ENCODE assay signal across 25 mouse cellular contexts in the genomic region with DNA sequence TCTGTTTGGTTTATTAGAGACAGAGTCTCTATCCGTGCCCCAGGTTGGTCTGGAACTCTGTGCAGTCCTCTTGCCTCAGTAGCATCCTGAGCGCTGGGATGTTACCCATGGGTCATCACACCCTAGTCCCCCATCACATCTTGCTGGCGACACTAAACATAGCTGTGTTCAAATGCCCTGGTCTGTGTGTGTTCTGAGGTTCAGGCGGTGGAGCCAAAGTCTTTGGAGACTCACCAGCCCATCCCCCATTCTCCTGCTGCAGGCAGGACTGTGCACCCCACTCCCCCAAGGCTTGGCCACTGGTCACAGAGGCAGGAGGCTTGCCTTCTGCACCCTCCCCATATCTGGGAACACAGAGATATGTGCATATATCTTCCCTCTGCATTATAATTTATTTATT. TPM values are rescaled to one million over a fixed set of nuclear protein-coding genes. Genes with fewer than 3 reads are reported as not detected.
DNase-seq lines count a peak whose midpoint lies in the region; ATAC-seq lines count a peak whose summit lies in the region.
"Had no signal": no experiment of that assay in that cellular context is flagged by ENCODE, and none has a peak within 500 bp of the region (broad histone marks: within the 10 kb centered on the region; RNA-seq: fewer than 3 reads in every experiment).

No protein-coding gene starts in this region.

- peaks cover 39 to 42% of the 10 kb centered on the region in 2 experiments for H3K4me1 ChIP-seq in heart, embryonic 14.5 days (ENCODE audit: control insufficient read depth in 2 of 2, insufficient read depth in 2 of 2, low read length in 2 of 2)
- peaks cover 22% of the 10 kb centered on the region for H3K4me1 ChIP-seq in liver, embryonic 15.5 days (replicated peaks)
- H3K4me1 ChIP-seq in liver, embryonic 11.5 days (replicated peaks; ENCODE audit: control insufficient read depth, insufficient read depth, low read length) = peaks cover 8% of the 10 kb centered on the region; the same call in 1 of the 2 replicates
- H3K4me1 ChIP-seq in hindbrain, embryonic 16.5 days (ENCODE audit: control insufficient read depth, insufficient read depth, low read depth, low read length) = no peaks in the 10 kb centered on the region
- no peaks in the 10 kb centered on the region for H3K4me1 ChIP-seq in midbrain, embryonic 16.5 days (ENCODE audit: control insufficient read depth, insufficient read depth, low read length)
- H3K4me1 ChIP-seq: limb, embryonic 10.5 days; midbrain, embryonic 12.5 days; neural tube, embryonic 13.5 days had no signal

- DNase-seq in heart, postnatal 25 days (ENCODE audit: low spot score) = no peak
- DNase-seq in liver, embryonic 11.5 days (ENCODE audit: low spot score) = no peak
- DNase-seq: adrenal gland, adult 2 months; cerebellum, adult 11 months; kidney, adult 11 months; lung, postnatal 14 days; retina, postnatal 1 day had no signal

- ATAC-seq in heart, embryonic 14.5 days (ENCODE audit: insufficient number of reproducible peaks, insufficient read depth, low FRiP score, low read depth) = no peak
- no peak for ATAC-seq in liver, embryonic 15.5 days (ENCODE audit: insufficient read depth)
- no peak for ATAC-seq in liver, embryonic 11.5 days (replicated peaks; ENCODE audit: low FRiP score)
- peak; percentile 21; the same call in 1 of the 2 replicates for ATAC-seq in hindbrain, embryonic 16.5 days
- ATAC-seq in midbrain, embryonic 16.5 days = no peak
- ATAC-seq in megakaryocyte progenitor cell, adult 5-6 weeks (replicated peaks; ENCODE audit: poor library complexity) = no peak
- ATAC-seq: CD4-positive, CD25-positive, alpha-beta regulatory T cell, adult 4 months had no signal

- no peak overlapping the region for H3K4me2 ChIP-seq in heart, embryonic 14.5 days (ENCODE audit: low read length)
- no peak overlapping the region for H3K4me2 ChIP-seq in liver, embryonic 15.5 days
- no peak overlapping the region for H3K4me2 ChIP-seq in liver, embryonic 11.5 days
- no peak overlapping the region for H3K4me2 ChIP-seq in hindbrain, embryonic 16.5 days (ENCODE audit: low read length)
- no peak overlapping the region for H3K4me2 ChIP-seq in midbrain, embryonic 16.5 days (ENCODE audit: low read length)
- H3K4me2 ChIP-seq: midbrain, embryonic 12.5 days; neural tube, embryonic 13.5 days had no signal

- WGBS in heart, embryonic 14.5 days = 65% methylated on average over 4 of the region's 4 CpGs
- 64% methylated on average over 4 of the region's 4 CpGs for WGBS in liver, embryonic 15.5 days (ENCODE audit: insufficient replicate concordance)
- 69% methylated on average over 4 of the region's 4 CpGs for WGBS in liver, embryonic 11.5 days
- 71% methylated on average over 4 of the region's 4 CpGs for WGBS in hindbrain, embryonic 16.5 days
- WGBS in midbrain, embryonic 16.5 days = 71% methylated on average over 4 of the region's 4 CpGs

- peak overlapping the region; percentile 23 to 91; a peak in 3 of 4 replicates for H3K27ac ChIP-seq in heart, embryonic 14.5 days (replicated peaks in 1 of 2; ENCODE audit: control insufficient read depth in 1 of 2, insufficient read depth in 1 of 2, low read depth in 2 of 2, low read length in 2 of 2)
- peak overlapping the region; percentile 14; the same call in 1 of the 2 replicates for H3K27ac ChIP-seq in liver, embryonic 15.5 days (replicated peaks)
- no peak overlapping the region for H3K27ac ChIP-seq in liver, embryonic 11.5 days (ENCODE audit: low read depth, low read length)
- no peak overlapping the region for H3K27ac ChIP-seq in hindbrain, embryonic 16.5 days (ENCODE audit: low read depth, low read length)
- H3K27ac ChIP-seq in midbrain, embryonic 16.5 days (ENCODE audit: low read length) = peak overlapping the region; percentile 45; the same call in 1 of the 2 replicates
- H3K27ac ChIP-seq: embryonic facial prominence, embryonic 10.5 days; limb, embryonic 10.5 days; midbrain, embryonic 12.5 days; neural tube, embryonic 13.5 days had no signal

- intact Hi-C loops in heart, postnatal 25 days (cut with DNase I) = no loop called here

- H3K27me3 ChIP-seq in heart, embryonic 14.5 days (ENCODE audit: control insufficient read depth, insufficient read depth, low read length) = peaks cover 1% of the 10 kb centered on the region; the same call in 1 of the 2 replicates
- peaks cover 32% of the 10 kb centered on the region for H3K27me3 ChIP-seq in liver, embryonic 15.5 days
- H3K27me3 ChIP-seq in liver, embryonic 11.5 days (replicated peaks; ENCODE audit: control insufficient read depth, insufficient read depth, low read length) = peaks cover 10% of the 10 kb centered on the region; the same call in 1 of the 2 replicates
- no peaks in the 10 kb centered on the region; the same call in 1 of the 2 replicates for H3K27me3 ChIP-seq in hindbrain, embryonic 16.5 days (replicated peaks; ENCODE audit: control insufficient read depth, insufficient read depth, low read length)
- H3K27me3 ChIP-seq in midbrain, embryonic 16.5 days (ENCODE audit: control insufficient read depth, insufficient read depth, low read depth, low read length) = no peaks in the 10 kb centered on the region; the same call in 1 of the 2 replicates

- no peaks in the 10 kb centered on the region for H3K36me3 ChIP-seq in heart, embryonic 14.5 days (ENCODE audit: control insufficient read depth, insufficient read depth, low read length)
- H3K36me3 ChIP-seq in liver, embryonic 15.5 days (replicated peaks) = no peaks in the 10 kb centered on the region
- no peaks in the 10 kb centered on the region for H3K36me3 ChIP-seq in liver, embryonic 11.5 days (ENCODE audit: control insufficient read depth, insufficient read depth, low read length)
- peaks cover 12% of the 10 kb centered on the region; the same call in 1 of the 2 replicates for H3K36me3 ChIP-seq in hindbrain, embryonic 16.5 days (ENCODE audit: control insufficient read depth, insufficient read depth, low read length)
- H3K36me3 ChIP-seq in midbrain, embryonic 16.5 days (ENCODE audit: control insufficient read depth, insufficient read depth, low read length) = peaks cover 19% of the 10 kb centered on the region; the same call in 1 of the 2 replicates
- H3K36me3 ChIP-seq: embryonic facial prominence, embryonic 10.5 days; limb, embryonic 10.5 days had no signal

- no peaks in the 10 kb centered on the region for H3K9me3 ChIP-seq in heart, embryonic 14.5 days (ENCODE audit: control insufficient read depth, low read length)
- no peaks in the 10 kb centered on the region for H3K9me3 ChIP-seq in liver, embryonic 15.5 days (replicated peaks)
- no peaks in the 10 kb centered on the region for H3K9me3 ChIP-seq in liver, embryonic 11.5 days (ENCODE audit: control insufficient read depth, low read length)
- H3K9me3 ChIP-seq in hindbrain, embryonic 16.5 days (ENCODE audit: control insufficient read depth, low read length) = no peaks in the 10 kb centered on the region
- H3K9me3 ChIP-seq in midbrain, embryonic 16.5 days (replicated peaks; ENCODE audit: control insufficient read depth, low read length, poor library complexity, severe bottlenecking) = no peaks in the 10 kb centered on the region
- H3K9me3 ChIP-seq: embryonic facial prominence, embryonic 10.5 days; heart, embryonic 10.5 days; limb, embryonic 10.5 days; midbrain, embryonic 12.5 days; neural tube, embryonic 13.5 days had no signal

- H3K9ac ChIP-seq in heart, embryonic 14.5 days (ENCODE audit: low read length) = no peak overlapping the region
- no peak overlapping the region for H3K9ac ChIP-seq in liver, embryonic 15.5 days
- H3K9ac ChIP-seq in liver, embryonic 11.5 days (ENCODE audit: low read depth, low read length) = no peak overlapping the region
- H3K9ac ChIP-seq in hindbrain, embryonic 16.5 days (ENCODE audit: low read depth, low read length) = no peak overlapping the region
- H3K9ac ChIP-seq in midbrain, embryonic 16.5 days (ENCODE audit: low read depth, low read length) = no peak overlapping the region
- H3K9ac ChIP-seq: liver, embryonic 14.5 days; midbrain, embryonic 12.5 days; neural tube, embryonic 13.5 days had no signal

- H3K4me3 ChIP-seq in heart, embryonic 14.5 days (ENCODE audit: control insufficient read depth in 1 of 2, insufficient read depth in 1 of 2, low read depth in 1 of 2, low read length in 2 of 2) = no peak overlapping the region
- no peak overlapping the region for H3K4me3 ChIP-seq in liver, embryonic 15.5 days (replicated peaks)
- H3K4me3 ChIP-seq in liver, embryonic 11.5 days (ENCODE audit: low read depth, low read length) = no peak overlapping the region
- no peak overlapping the region for H3K4me3 ChIP-seq in hindbrain, embryonic 16.5 days (ENCODE audit: low read length)
- no peak overlapping the region for H3K4me3 ChIP-seq in midbrain, embryonic 16.5 days (ENCODE audit: low read depth, low read length)
- H3K4me3 ChIP-seq: embryonic facial prominence, embryonic 10.5 days; erythroblast, embryonic 14.5 days; heart, embryonic 10.5 days; limb, embryonic 10.5 days; midbrain, embryonic 12.5 days; neural tube, embryonic 13.5 days had no signal

RNA-seq across cellular contexts. Expression of a gene that starts 2.3 kb away (rescaled TPM):
- 7.4 and 8.3 TPM in 2 replicates for polyA plus RNA-seq in heart, embryonic 14.5 days (2014; fragmentation: Nextera tagmentation; extraction: Ambion mirVana)
- total RNA-seq in heart, postnatal 25 days (2021) = 10 to 100 TPM in 1 of 2 experiments, 1 to 10 TPM in 1; 6.9 to 13.4 TPM
- 0.09 TPM in 1 of 2 replicates, not detected in the other for polyA plus RNA-seq in liver, embryonic 15.5 days (2015; fragmentation: Nextera tagmentation; extraction: Ambion mirVana)
- not detected in 2 replicates for polyA plus RNA-seq in liver, embryonic 11.5 days (2014; fragmentation: Nextera tagmentation; extraction: Ambion mirVana)
- polyA plus RNA-seq in hindbrain, embryonic 16.5 days (2015; fragmentation: Nextera tagmentation; extraction: Ambion mirVana) = 0.09 and 0.24 TPM in 2 replicates
- 0.19 TPM in 1 of 2 replicates, not detected in the other for polyA plus RNA-seq in midbrain, embryonic 16.5 days (2015; fragmentation: Nextera tagmentation; extraction: Ambion mirVana)
- not detected in 2 replicates for total RNA-seq in megakaryocyte progenitor cell, adult 5-6 weeks (2015)
- total RNA-seq in megakaryocyte progenitor cell, adult 5-6 weeks (2017) = not detected in 2 replicates
- total RNA-seq: adrenal gland, adult 2 months; MEL had no signal
- polyA plus RNA-seq: adrenal gland, adult 2 months; embryonic facial prominence, embryonic 10.5 days; erythroblast, embryonic 14.5 days; large intestine, adult 2 months; limb, embryonic 10.5 days; liver, embryonic 14.5 days; midbrain, embryonic 12.5 days; neural tube, embryonic 13.5 days had no signal

RNA-seq across cellular contexts. Expression of a gene that starts 20.5 kb away (rescaled TPM):
- not detected in 2 replicates for polyA plus RNA-seq in heart, embryonic 14.5 days (2014; fragmentation: Nextera tagmentation; extraction: Ambion mirVana)
- not detected for total RNA-seq in heart, postnatal 25 days (2021)
- polyA plus RNA-seq in liver, embryonic 15.5 days (2015; fragmentation: Nextera tagmentation; extraction: Ambion mirVana) = 0.07 TPM in 1 of 2 replicates, not detected in the other
- polyA plus RNA-seq in liver, embryonic 11.5 days (2014; fragmentation: Nextera tagmentation; extraction: Ambion mirVana) = not detected in 2 replicates
- polyA plus RNA-seq in hindbrain, embryonic 16.5 days (2015; fragmentation: Nextera tagmentation; extraction: Ambion mirVana) = not detected in 2 replicates
- not detected in 2 replicates for polyA plus RNA-seq in midbrain, embryonic 16.5 days (2015; fragmentation: Nextera tagmentation; extraction: Ambion mirVana)
- not detected in 2 replicates for total RNA-seq in megakaryocyte progenitor cell, adult 5-6 weeks (2015)
- not detected in 2 replicates for total RNA-seq in megakaryocyte progenitor cell, adult 5-6 weeks (2017)
- total RNA-seq: adrenal gland, adult 2 months; gastrocnemius, adult 18-20 months; layer of hippocampus, postnatal 36 days had no signal
- polyA plus RNA-seq: CD4-positive, CD25-positive, alpha-beta regulatory T cell, adult 4 months; embryonic facial prominence, embryonic 10.5 days; erythroblast, embryonic 14.5 days; heart, embryonic 10.5 days; large intestine, adult 2 months; limb, embryonic 10.5 days; liver, embryonic 14.5 days; midbrain, embryonic 12.5 days; neural tube, embryonic 13.5 days; stomach, embryonic 14.5 days had no signal

RNA-seq across cellular contexts. Expression of a gene that starts 21.3 kb away (rescaled TPM):
- 41.5 and 51.0 TPM in 2 replicates for polyA plus RNA-seq in heart, embryonic 14.5 days (2014; fragmentation: Nextera tagmentation; extraction: Ambion mirVana)
- total RNA-seq in heart, postnatal 25 days (2021) = 10 to 100 TPM; 26.4 to 28.7 TPM
- polyA plus RNA-seq in liver, embryonic 15.5 days (2015; fragmentation: Nextera tagmentation; extraction: Ambion mirVana) = 16.6 and 17.8 TPM in 2 replicates
- 44.5 and 45.6 TPM in 2 replicates for polyA plus RNA-seq in liver, embryonic 11.5 days (2014; fragmentation: Nextera tagmentation; extraction: Ambion mirVana)
- 49.0 and 58.7 TPM in 2 replicates for polyA plus RNA-seq in hindbrain, embryonic 16.5 days (2015; fragmentation: Nextera tagmentation; extraction: Ambion mirVana)
- polyA plus RNA-seq in midbrain, embryonic 16.5 days (2015; fragmentation: Nextera tagmentation; extraction: Ambion mirVana) = 52.5 and 58.3 TPM in 2 replicates
- 15.5 and 17.2 TPM in 2 replicates for total RNA-seq in megakaryocyte progenitor cell, adult 5-6 weeks (2015)
- 37.2 and 54.7 TPM in 2 replicates for total RNA-seq in megakaryocyte progenitor cell, adult 5-6 weeks (2017)

RNA-seq across cellular contexts. Expression of a gene that starts 26.5 kb away (rescaled TPM):
- 0.74 and 0.80 TPM in 2 replicates for polyA plus RNA-seq in heart, embryonic 14.5 days (2014; fragmentation: Nextera tagmentation; extraction: Ambion mirVana)
- under 1 TPM; 0.05 to 0.06 TPM for total RNA-seq in heart, postnatal 25 days (2021)
- polyA plus RNA-seq in liver, embryonic 15.5 days (2015; fragmentation: Nextera tagmentation; extraction: Ambion mirVana) = not detected in 2 replicates
- 0.05 TPM in 1 of 2 replicates, not detected in the other for polyA plus RNA-seq in liver, embryonic 11.5 days (2014; fragmentation: Nextera tagmentation; extraction: Ambion mirVana)
- polyA plus RNA-seq in hindbrain, embryonic 16.5 days (2015; fragmentation: Nextera tagmentation; extraction: Ambion mirVana) = 85.0 and 85.6 TPM in 2 replicates
- polyA plus RNA-seq in midbrain, embryonic 16.5 days (2015; fragmentation: Nextera tagmentation; extraction: Ambion mirVana) = 96.8 and 102 TPM in 2 replicates
- not detected in 2 replicates for total RNA-seq in megakaryocyte progenitor cell, adult 5-6 weeks (2015)
- not detected in 2 replicates for total RNA-seq in megakaryocyte progenitor cell, adult 5-6 weeks (2017)
- total RNA-seq: gastrocnemius, adult 18-20 months had no signal
- polyA plus RNA-seq: erythroblast, embryonic 14.5 days; limb, embryonic 10.5 days had no signal

RNA-seq across cellular contexts. Expression of a gene that starts 27.7 kb away (rescaled TPM):
- polyA plus RNA-seq in heart, embryonic 14.5 days (2014; fragmentation: Nextera tagmentation; extraction: Ambion mirVana) = 331 and 337 TPM in 2 replicates
- total RNA-seq in heart, postnatal 25 days (2021) = 1,000 to 10,000 TPM in 1 of 2 experiments, 100 to 1,000 TPM in 1; 925 to 1,035 TPM
- 270 and 306 TPM in 2 replicates for polyA plus RNA-seq in liver, embryonic 15.5 days (2015; fragmentation: Nextera tagmentation; extraction: Ambion mirVana)
- 626 and 647 TPM in 2 replicates for polyA plus RNA-seq in liver, embryonic 11.5 days (2014; fragmentation: Nextera tagmentation; extraction: Ambion mirVana)
- 525 and 551 TPM in 2 replicates for polyA plus RNA-seq in hindbrain, embryonic 16.5 days (2015; fragmentation: Nextera tagmentation; extraction: Ambion mirVana)
- 535 and 543 TPM in 2 replicates for polyA plus RNA-seq in midbrain, embryonic 16.5 days (2015; fragmentation: Nextera tagmentation; extraction: Ambion mirVana)
- 526 and 599 TPM in 2 replicates for total RNA-seq in megakaryocyte progenitor cell, adult 5-6 weeks (2015)
- 1,508 and 1,553 TPM in 2 replicates for total RNA-seq in megakaryocyte progenitor cell, adult 5-6 weeks (2017)

Comparison
In these comparisons a context has a peak if more than half of its experiments do, and no peak if none do; other contexts are left out.
1. H3K27ac ChIP-seq: peak in heart, embryonic 14.5 days (2 of 2), liver, embryonic 15.5 days (single experiment) and midbrain, embryonic 16.5 days (single experiment); none in liver, embryonic 11.5 days (single experiment) and hindbrain, embryonic 16.5 days (single experiment).